Mouse (Mus musculus) olfactory bulb, adult 2 months (tissue): Measurements from ENCODE around the gene Gpr162.

ENCODE experiments used
- CTCF ChIP-seq: fragments of 200-500 bp; IDR thresholded peaks from 2 replicates; pipeline ENCODE4 v1.5.1; 2012; ENCODE audit warnings: low read depth, mild to moderate bottlenecking, low read length, moderate library complexity; ENCODE audit not compliant: insufficient read depth
- POLR2A ChIP-seq: fragments of 200-500 bp; IDR thresholded peaks from 2 replicates; pipeline ENCODE4 v1.6.1; 2012; ENCODE audit warnings: mild to moderate bottlenecking, low read depth, low read length, moderate library complexity; ENCODE audit not compliant: insufficient read depth

GRCm38 (mm10) chr6:124816611-124817010 is 47.2 kb downstream of the Gpr162 start:
- TF ChIP-seq CTCF (no peak), POLR2A (no peak)
